Mouse (Mus musculus) lung, adult 2 months (tissue): ENCODE measurements around the gene Cela3b.

Experiments used
- CTCF ChIP-seq: fragments of 200-500 bp; IDR thresholded peaks from 2 replicates; pipeline ENCODE4 v1.5.1; 2011; ENCODE audit warnings: mild to moderate bottlenecking, low read length, control low read depth; ENCODE audit not compliant: insufficient read depth
- POLR2A ChIP-seq: fragments of 200-500 bp; IDR thresholded peaks from 2 replicates; pipeline ENCODE4 v1.6.1; 2011; ENCODE audit warnings: low read depth, mild to moderate bottlenecking, control low read depth, low read length, borderline replicate concordance; ENCODE audit errors: extremely low read depth

DNA sequence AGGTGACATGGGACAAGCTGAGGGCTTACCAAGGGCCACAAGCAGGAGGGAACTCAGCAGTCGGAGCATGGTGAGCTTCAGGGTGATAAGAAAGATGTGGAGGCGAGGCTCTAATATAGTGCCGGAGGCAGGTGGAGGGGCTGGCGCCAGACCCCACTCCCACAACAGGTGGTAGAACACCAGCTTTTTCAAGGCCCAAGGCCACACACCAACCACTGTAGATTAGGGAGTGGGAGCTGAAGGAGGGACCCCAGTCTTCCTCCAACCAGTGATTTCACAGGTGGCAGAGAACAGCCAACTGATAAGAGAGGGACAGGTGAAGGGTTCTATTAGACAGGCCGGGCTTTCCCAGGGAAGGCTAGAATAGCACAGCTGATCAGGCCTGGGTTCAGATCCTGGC lies 20.6 kb downstream of the Cela3b start, which contains the start of gene Cela3a:
- TF ChIP-seq POLR2A (no peak), CTCF (no peak)
